Mouse (Mus musculus) liver, embryonic 15.5 days (tissue): ENCODE results near the gene Asl. TPM values are rescaled to one million over a fixed set of nuclear protein-coding genes. Genes with fewer than 3 reads are reported as not detected.

Experiments
- ATAC-seq: fragments of 200-750 bp; cut with Nextera tagmentation; 2 replicates; pipeline ENCODE4 v1.8.0; 2017; ENCODE audit warnings: moderate number of reproducible peaks, mild to moderate bottlenecking, moderate library complexity; ENCODE audit not compliant: insufficient read depth
- H3K27ac ChIP-seq: fragments of 300-500 bp; sonication (generic); replicated peaks from 2 replicates; pipeline ENCODE4 v1.5.1; 2015; ENCODE audit warnings: mild to moderate bottlenecking, inconsistent platforms
- H3K27me3 ChIP-seq: fragments of 300-500 bp; sonication (generic); 2 replicates; pipeline ENCODE4 v1.6.1; 2015; ENCODE audit warnings: mild to moderate bottlenecking, inconsistent platforms
- H3K36me3 ChIP-seq: fragments of 300-500 bp; sonication (generic); replicated peaks from 2 replicates; pipeline ENCODE4 v1.6.1; 2015; ENCODE audit warnings: moderate library complexity, mild to moderate bottlenecking, inconsistent platforms
- H3K4me1 ChIP-seq: fragments of 300-500 bp; sonication (generic); replicated peaks from 2 replicates; pipeline ENCODE4 v1.6.1; 2015; ENCODE audit warnings: inconsistent platforms
- H3K4me2 ChIP-seq: fragments of 300-500 bp; sonication (generic); 2 replicates; pipeline ENCODE4 v1.6.1; 2015; ENCODE audit warnings: moderate library complexity, mild to moderate bottlenecking, inconsistent platforms
- H3K4me3 ChIP-seq: fragments of 300-500 bp; sonication (generic); replicated peaks from 2 replicates; pipeline ENCODE4 v1.5.1; 2015; ENCODE audit warnings: mild to moderate bottlenecking, inconsistent platforms
- H3K9ac ChIP-seq: fragments of 300-500 bp; sonication (generic); 2 replicates; pipeline ENCODE4 v1.6.1; 2015; ENCODE audit warnings: moderate library complexity, mild to moderate bottlenecking, inconsistent platforms
- H3K9me3 ChIP-seq: fragments of 300-500 bp; sonication (generic); replicated peaks from 2 replicates; pipeline ENCODE4 v1.6.1; 2016; ENCODE audit warnings: inconsistent platforms
- WGBS: fragments of 180-500 bp; shearing (Covaris S2); methylation state at CpG from one replicate; pipeline ENCODE4 v1.1.7; 2015; ENCODE audit warnings: mixed read lengths; ENCODE audit not compliant: insufficient replicate concordance; 5-methylcytosine and 5-hydroxymethylcytosine counted together
- polyA plus RNA-seq: library from polyadenylated mRNA; unstranded; fragments of >200 nt; fragmentation: Nextera tagmentation; extraction: Ambion mirVana; gene quantifications from 2 replicates; pipeline ENCODE4 v1.2.1, GENCODE M21; 2015

Gene Asl
- polyA plus RNA-seq, 1 experiment from 2014 or later: 53.1 TPM

- Histone ChIP-seq H3K4me2 (no peak overlapping the region), H3K4me1 (peaks cover 23% of the 10 kb centered on the region; the same call in 1 of the 2 replicates), H3K9ac (no peak overlapping the region), H3K9me3 (no peaks in the 10 kb centered on the region), H3K27me3 (no peaks in the 10 kb centered on the region), H3K36me3 (peaks cover 29% of the 10 kb centered on the region), H3K27ac (no peak overlapping the region), H3K4me3 (no peak overlapping the region)
- WGBS: 74% methylated on average over 12 of the region's 12 CpGs
- 0 out of 2 replicates have a peak, but pooled peaks have one; percentile 16 for ATAC-seq
Observed at GRCm38 (mm10) chr5:130059413-130060328, 30.6 kb upstream of the Asl start.

- Histone ChIP-seq H3K27me3 (no peaks in the 10 kb centered on the region), H3K36me3 (peaks cover 46% of the 10 kb centered on the region), H3K9me3 (no peaks in the 10 kb centered on the region), H3K4me2 (no peak overlapping the region), H3K4me3 (no peak overlapping the region), H3K9ac (no peak overlapping the region), H3K27ac (no peak overlapping the region), H3K4me1 (peaks cover 32% of the 10 kb centered on the region)
- no peak for ATAC-seq
- WGBS: 43% methylated on average over 2 of the region's 2 CpGs
Observed at GRCm38 (mm10) chr5:130056303-130056702, 27.3 kb upstream of the Asl start.

- no peak for ATAC-seq
- no peak overlapping the region for H3K4me3 ChIP-seq
- WGBS: 67% methylated on average over 4 of the region's 4 CpGs
- no peaks in the 10 kb centered on the region for H3K27me3 ChIP-seq
- peaks cover 32% of the 10 kb centered on the region for H3K4me1 ChIP-seq
- H3K27ac ChIP-seq: no peak overlapping the region
- no peak overlapping the region for H3K9ac ChIP-seq
- H3K36me3 ChIP-seq: peaks cover 51% of the 10 kb centered on the region
- no peaks in the 10 kb centered on the region for H3K9me3 ChIP-seq
- no peak overlapping the region for H3K4me2 ChIP-seq
Observed at GRCm38 (mm10) chr5:130055688-130056087, 26.6 kb upstream of the Asl start.

- whole genome bisulfite sequencing: 60% methylated on average over 6 of the region's 6 CpGs
- H3K9me3 ChIP-seq: no peaks in the 10 kb centered on the region
- no peak overlapping the region for H3K9ac ChIP-seq
- H3K36me3 ChIP-seq: peaks cover 54% of the 10 kb centered on the region
- no peak overlapping the region for H3K4me2 ChIP-seq
- H3K27me3 ChIP-seq: no peaks in the 10 kb centered on the region
- peaks cover 21% of the 10 kb centered on the region for H3K4me1 ChIP-seq
- no peak overlapping the region for H3K4me3 ChIP-seq
- no peak overlapping the region for H3K27ac ChIP-seq
- no peak for ATAC-seq
Observed at GRCm38 (mm10) chr5:130052955-130053354, 23.9 kb upstream of the Asl start.

GRCm38 (mm10) chr5:130052510-130052909 is 23.5 kb upstream of the Asl start:
- no peak for ATAC-seq
- Histone ChIP-seq H3K4me1 (peaks cover 21% of the 10 kb centered on the region), H3K4me3 (no peak overlapping the region), H3K27ac (no peak overlapping the region), H3K4me2 (no peak overlapping the region), H3K36me3 (peaks cover 53% of the 10 kb centered on the region), H3K9ac (no peak overlapping the region), H3K9me3 (no peaks in the 10 kb centered on the region), H3K27me3 (no peaks in the 10 kb centered on the region)
- WGBS: 75% methylated on average over 5 of the region's 5 CpGs

GRCm38 (mm10) chr5:130051073-130051860 is 22.2 kb upstream of the Asl start:
- H3K27me3 ChIP-seq: no peaks in the 10 kb centered on the region
- H3K27ac ChIP-seq: no peak overlapping the region
- H3K36me3 ChIP-seq: peaks cover 65% of the 10 kb centered on the region
- H3K4me3 ChIP-seq: no peak overlapping the region
- peaks cover 19% of the 10 kb centered on the region for H3K4me1 ChIP-seq
- no peak overlapping the region for H3K9ac ChIP-seq
- WGBS: 81% methylated on average over 15 of the region's 15 CpGs
- no peak for ATAC-seq
- H3K4me2 ChIP-seq: no peak overlapping the region
- no peaks in the 10 kb centered on the region for H3K9me3 ChIP-seq

- Histone ChIP-seq H3K4me2 (no peak overlapping the region), H3K9ac (no peak overlapping the region), H3K9me3 (no peaks in the 10 kb centered on the region), H3K4me1 (peaks cover 12% of the 10 kb centered on the region), H3K4me3 (no peak overlapping the region), H3K27me3 (no peaks in the 10 kb centered on the region), H3K27ac (no peak overlapping the region), H3K36me3 (peaks cover 70% of the 10 kb centered on the region)
- no peak for ATAC-seq
- 75% methylated on average over 6 of the region's 6 CpGs for WGBS
Observed at GRCm38 (mm10) chr5:130050416-130050815, 21.4 kb upstream of the Asl start.

- Histone ChIP-seq H3K9me3 (no peaks in the 10 kb centered on the region), H3K9ac (no peak overlapping the region), H3K4me1 (peaks cover 14% of the 10 kb centered on the region), H3K36me3 (peaks cover 72% of the 10 kb centered on the region), H3K27ac (no peak overlapping the region), H3K27me3 (no peaks in the 10 kb centered on the region), H3K4me2 (no peak overlapping the region), H3K4me3 (no peak overlapping the region)
- ATAC-seq: no peak
- WGBS: 85% methylated on average over 15 of the region's 15 CpGs
Observed at GRCm38 (mm10) chr5:130048786-130049520, 19.9 kb upstream of the Asl start.

GRCm38 (mm10) chr5:130047013-130047412 is 18.0 kb upstream of the Asl start:
- Histone ChIP-seq H3K27me3 (no peaks in the 10 kb centered on the region), H3K4me1 (0 out of 2 replicates have a peak, but pooled peaks cover 5% of the 10 kb centered on the region), H3K36me3 (peaks cover 74% of the 10 kb centered on the region), H3K4me2 (no peak overlapping the region), H3K27ac (no peak overlapping the region), H3K9me3 (no peaks in the 10 kb centered on the region), H3K4me3 (no peak overlapping the region), H3K9ac (no peak overlapping the region)
- 71% methylated on average over 6 of the region's 6 CpGs for WGBS
- no peak for ATAC-seq

GRCm38 (mm10) chr5:130046589-130046988 is 17.5 kb upstream of the Asl start:
- no peaks in the 10 kb centered on the region for H3K9me3 ChIP-seq
- no peak for ATAC-seq
- H3K4me1 ChIP-seq: 0 out of 2 replicates have a peak, but pooled peaks cover 5% of the 10 kb centered on the region
- H3K27ac ChIP-seq: no peak overlapping the region
- H3K27me3 ChIP-seq: no peaks in the 10 kb centered on the region
- H3K4me3 ChIP-seq: no peak overlapping the region
- WGBS: 86% methylated on average over 10 of the region's 10 CpGs
- peaks cover 75% of the 10 kb centered on the region for H3K36me3 ChIP-seq
- H3K9ac ChIP-seq: no peak overlapping the region
- no peak overlapping the region for H3K4me2 ChIP-seq
